Mouse (Mus musculus) MEL (cell line): ENCODE measurements around the gene Gm20388. TPM values are rescaled to one million over a fixed set of nuclear protein-coding genes. Genes with fewer than 3 reads are reported as not detected.

Source experiments
- DNase-seq: peaks from one replicate; pipeline ENCODE4 v3.0.0; 2011; ENCODE audit warnings: low read depth, low spot score
- H3K27ac ChIP-seq: 2 replicates; pipeline ENCODE4 v1.5.1; 2012; ENCODE audit warnings: low read depth, mild to moderate bottlenecking, control low read depth, low read length, moderate library complexity; ENCODE audit not compliant: control insufficient read depth
- H3K27me3 ChIP-seq, 2 experiments: fragments of 150-350 bp in 1 of 2; sonication (generic) in 1 of 2; 2 replicates each; pipeline ENCODE4 v1.6.1; 2012; ENCODE audit warnings: low read length in 2 of 2, mild to moderate bottlenecking in 2 of 2, improper control_type of control experiment in 1 of 2, moderate library complexity in 1 of 2; ENCODE audit not compliant: insufficient read depth in 2 of 2, control insufficient read depth in 1 of 2
- H3K36me3 ChIP-seq, 2 experiments: 2 replicates each; pipeline ENCODE4 v1.6.1; 2012 to 2014; ENCODE audit warnings: low read length in 2 of 2, improper control_type of control experiment in 1 of 2, inconsistent platforms in 1 of 2, mild to moderate bottlenecking in 1 of 2; ENCODE audit not compliant: insufficient read depth in 2 of 2, control insufficient read depth in 1 of 2
- H3K4me1 ChIP-seq, 2 experiments: fragments of 150-350 bp in 1 of 2; sonication (generic) in 1 of 2; 2 replicates each; pipeline ENCODE4 v1.6.1; 2012; ENCODE audit warnings: low read length in 2 of 2, improper control_type of control experiment in 1 of 2, mild to moderate bottlenecking in 1 of 2; ENCODE audit not compliant: insufficient read depth in 2 of 2, control insufficient read depth in 1 of 2
- H3K4me3 ChIP-seq, 2 experiments: fragments of 150-350 bp in 1 of 2; sonication (generic) in 1 of 2; 2 replicates each; pipeline ENCODE4 v1.5.1; 2012; ENCODE audit warnings: low read depth in 2 of 2, low read length in 2 of 2, mild to moderate bottlenecking in 2 of 2, moderate library complexity in 2 of 2, control low read depth in 1 of 2, improper control_type of control experiment in 1 of 2; ENCODE audit not compliant: control insufficient read depth in 1 of 2, insufficient read depth in 1 of 2
- H3K79me2 ChIP-seq: 2 replicates; pipeline ENCODE4 v1.6.1; 2012; ENCODE audit warnings: mild to moderate bottlenecking, low read length, moderate library complexity; ENCODE audit not compliant: control insufficient read depth, poor library complexity, insufficient read depth
- H3K9ac ChIP-seq: 2 replicates; pipeline ENCODE4 v1.6.1; 2012; ENCODE audit warnings: low read depth, mild to moderate bottlenecking, control low read depth, low read length, moderate library complexity; ENCODE audit not compliant: control insufficient read depth, poor library complexity, severe bottlenecking
- H3K9me3 ChIP-seq: fragments of 150-350 bp; sonication (generic); replicated peaks from 2 replicates; pipeline ENCODE4 v1.6.1; 2012; ENCODE audit warnings: mild to moderate bottlenecking, low read length, improper control_type of control experiment, moderate library complexity; ENCODE audit not compliant: insufficient read depth
- BHLHE40 ChIP-seq: IDR thresholded peaks from 2 replicates; pipeline ENCODE4 v1.6.1; 2012; ENCODE audit warnings: low read depth, mild to moderate bottlenecking, inconsistent platforms, low read length, improper control_type of control experiment, borderline replicate concordance
- CHD2 ChIP-seq: IDR thresholded peaks from 2 replicates; pipeline ENCODE4 v1.6.1; 2011; ENCODE audit warnings: low read length, improper control_type of control experiment
- CTCF ChIP-seq, 3 experiments: IDR thresholded peaks in 2 of 3; conservative IDR thresholded peaks in 1 of 3; 2 replicates each; pipeline ENCODE4 v1.5.1; 2011 to 2012; ENCODE audit warnings: low read length in 3 of 3, low read depth in 2 of 3, mild to moderate bottlenecking in 2 of 3, improper control_type of control experiment in 1 of 3, inconsistent platforms in 1 of 3, mixed read lengths in 1 of 3, moderate library complexity in 1 of 3; ENCODE audit not compliant: control insufficient read depth in 1 of 3, insufficient read depth in 1 of 3, poor library complexity in 1 of 3, severe bottlenecking in 1 of 3
- EP300 ChIP-seq, 2 experiments: IDR thresholded peaks; 2 replicates each; pipeline ENCODE4 v1.6.1; 2011; ENCODE audit warnings: improper control_type of control experiment in 2 of 2, low read length in 2 of 2, low read depth in 1 of 2, mild to moderate bottlenecking in 1 of 2
- ETS1 ChIP-seq: IDR thresholded peaks from 2 replicates; pipeline ENCODE4 v1.6.1; 2012; ENCODE audit warnings: low read depth, mild to moderate bottlenecking, inconsistent platforms, low read length, improper control_type of control experiment, moderate library complexity
- GATA1 ChIP-seq: IDR thresholded peaks from 2 replicates; pipeline ENCODE4 v1.6.1; 2011; ENCODE audit warnings: low read depth, low read length, improper control_type of control experiment
- JUND ChIP-seq: IDR thresholded peaks from 2 replicates; pipeline ENCODE4 v1.6.1; 2011; ENCODE audit warnings: low read depth, mild to moderate bottlenecking, improper control_type of control experiment, low read length
- KAT2A ChIP-seq: conservative IDR thresholded peaks from 2 replicates; pipeline ENCODE4 v1.6.1; 2012; ENCODE audit warnings: low read depth, low read length, improper control_type of control experiment, inconsistent platforms
- MAFK ChIP-seq: IDR thresholded peaks from 2 replicates; pipeline ENCODE4 v1.6.1; 2011; ENCODE audit warnings: low read depth, mild to moderate bottlenecking, low read length, improper control_type of control experiment, borderline replicate concordance
- MAX ChIP-seq: IDR thresholded peaks from 2 replicates; pipeline ENCODE4 v1.6.1; 2011; ENCODE audit warnings: low read length, improper control_type of control experiment
- MXI1 ChIP-seq: IDR thresholded peaks from 2 replicates; pipeline ENCODE4 v1.6.1; 2011; ENCODE audit warnings: mild to moderate bottlenecking, low read depth, low read length, improper control_type of control experiment
- MYB ChIP-seq: IDR thresholded peaks from 2 replicates; pipeline ENCODE4 v1.6.1; 2011; ENCODE audit warnings: mild to moderate bottlenecking, low read depth, low read length, improper control_type of control experiment
- MYC ChIP-seq: IDR thresholded peaks from 2 replicates; pipeline ENCODE4 v1.6.1; 2011; ENCODE audit warnings: low read depth, mild to moderate bottlenecking, low read length, improper control_type of control experiment, moderate library complexity
- NRF1 ChIP-seq: IDR thresholded peaks from 2 replicates; pipeline ENCODE4 v1.6.1; 2014; ENCODE audit warnings: low read depth, mild to moderate bottlenecking, inconsistent platforms, low read length, improper control_type of control experiment, moderate library complexity; ENCODE audit not compliant: poor library complexity, insufficient read depth, severe bottlenecking
- POLR2A ChIP-seq, 2 experiments: IDR thresholded peaks; 2 replicates each; pipeline ENCODE4 v1.6.1; 2011 to 2012; ENCODE audit warnings: low read length in 2 of 2, mild to moderate bottlenecking in 2 of 2, control low read depth in 1 of 2, improper control_type of control experiment in 1 of 2, low read depth in 1 of 2, moderate library complexity in 1 of 2; ENCODE audit not compliant: control insufficient read depth in 1 of 2, insufficient read depth in 1 of 2, poor library complexity in 1 of 2
- POLR2AphosphoS2 ChIP-seq: IDR thresholded peaks from 2 replicates; pipeline ENCODE4 v1.6.1; 2011; ENCODE audit warnings: low read length, improper control_type of control experiment
- POLR2AphosphoS5 ChIP-seq: IDR thresholded peaks from 2 replicates; pipeline ENCODE4 v1.6.1; 2012; ENCODE audit warnings: low read depth, borderline replicate concordance, mild to moderate bottlenecking, inconsistent platforms, low read length, moderate library complexity, mixed read lengths
- RAD21 ChIP-seq: IDR thresholded peaks from 2 replicates; pipeline ENCODE4 v1.6.1; 2011; ENCODE audit warnings: mild to moderate bottlenecking, low read depth, low read length, improper control_type of control experiment
- RCOR1 ChIP-seq: IDR thresholded peaks from 2 replicates; pipeline ENCODE4 v1.6.1; 2012; ENCODE audit warnings: low read depth, mild to moderate bottlenecking, inconsistent platforms, low read length, improper control_type of control experiment
- SIN3A ChIP-seq: IDR thresholded peaks from 2 replicates; pipeline ENCODE4 v1.6.1; 2012; ENCODE audit warnings: low read length, improper control_type of control experiment, inconsistent platforms
- TBP ChIP-seq: IDR thresholded peaks from 2 replicates; pipeline ENCODE4 v1.8.0; 2011; ENCODE audit warnings: low read depth, low read length, improper control_type of control experiment
- UBTF ChIP-seq: IDR thresholded peaks from 2 replicates; pipeline ENCODE4 v1.6.1; 2012; ENCODE audit warnings: low read depth, mild to moderate bottlenecking, inconsistent platforms, low read length, improper control_type of control experiment, moderate library complexity, borderline replicate concordance; ENCODE audit not compliant: insufficient read depth
- USF2 ChIP-seq, 2 experiments: IDR thresholded peaks; 2 replicates each; pipeline ENCODE4 v1.6.1; 2011 to 2012; ENCODE audit warnings: improper control_type of control experiment in 2 of 2, low read length in 2 of 2, borderline replicate concordance in 1 of 2, inconsistent platforms in 1 of 2, low read depth in 1 of 2, mild to moderate bottlenecking in 1 of 2; ENCODE audit not compliant: insufficient read depth in 1 of 2
- ZC3H11A ChIP-seq: IDR thresholded peaks from 2 replicates; pipeline ENCODE4 v1.6.1; 2012; ENCODE audit warnings: low read depth, mild to moderate bottlenecking, inconsistent platforms, low read length, improper control_type of control experiment
- ZMIZ1 ChIP-seq: IDR thresholded peaks from 2 replicates; pipeline ENCODE4 v1.6.1; 2012; ENCODE audit warnings: low read depth, mild to moderate bottlenecking, inconsistent platforms, low read length, improper control_type of control experiment, moderate library complexity
- polyA plus RNA-seq, 2 experiments: library from polyadenylated mRNA; stranded (reverse) in 1 of 2; unstranded in 1 of 2; fragments of >175 nt in 1 of 2; fragments of >200 nt in 1 of 2; gene quantifications; 2 replicates each; pipeline versions ENCODE4 v1.2.1 to v1.2.4; 2012; ENCODE audit warnings: low replicate concordance in 2 of 2, low read depth in 1 of 2; ENCODE audit not compliant: insufficient read length in 2 of 2, insufficient read depth in 1 of 2, missing spikeins in 1 of 2
- total RNA-seq: library from RNA; depleted of rRNA; stranded (reverse); fragments of 300-350 nt; gene quantifications from 2 replicates; pipeline ENCODE4 v1.2.3, GENCODE M21; 2012

Gene Gm20388
- total and polyA plus RNA-seq, 3 experiments, result 11.1 to 17.8 TPM; not detected in 1

- H3K36me3 ChIP-seq, result peaks cover 0 to 6% of the 10 kb centered on the region in 2 experiments; a peak in 3 of 4 replicates
- no peaks in the 10 kb centered on the region for H3K9me3 ChIP-seq
- H3K79me2 ChIP-seq, result peaks cover 51% of the 10 kb centered on the region
- H3K4me3 ChIP-seq, result no peak overlapping the region
- peaks cover 0 to 7% of the 10 kb centered on the region in 2 experiments; a peak in 3 of 4 replicates for H3K4me1 ChIP-seq
- H3K9ac ChIP-seq, result no peak overlapping the region; the same call in 1 of the 2 replicates
- DNase-seq, result no peak
- TF ChIP-seq NRF1 (no peak), ZC3H11A (no peak), MYB (no peak), UBTF (no peak), CHD2 (no peak), MYC (no peak), GATA1 (no peak), MAFK (no peak), POLR2A (IDR thresholded peaks at IDR 0.05; ENCODE audit: control insufficient read depth in 1 of 2, insufficient read depth in 1 of 2, low read depth in 1 of 2, low read length in 2 of 2, poor library complexity in 1 of 2) (no peak), POLR2AphosphoS2 (no peak), RAD21 (no peak), USF2 (IDR thresholded peaks at IDR 0.05; ENCODE audit: borderline replicate concordance in 1 of 2, insufficient read depth in 1 of 2, low read depth in 1 of 2, low read length in 2 of 2) (no peak), TBP (no peak), CTCF (IDR thresholded peaks at IDR 0.05 in 2 of 3, conservative IDR thresholded peaks at IDR 0.05 in 1 of 3; ENCODE audit: control insufficient read depth in 1 of 3, insufficient read depth in 1 of 3, low read depth in 2 of 3, low read length in 3 of 3, poor library complexity in 1 of 3, severe bottlenecking in 1 of 3) (no peak), KAT2A (no peak)
- no peaks in the 10 kb centered on the region for H3K27me3 ChIP-seq
- no peak overlapping the region for H3K27ac ChIP-seq
These were observed 1211.7 kb downstream of the Gm20388 start for GRCm38 (mm10) chr8:121122368-121122767.

- no peak overlapping the region for H3K27ac ChIP-seq
- H3K9me3 ChIP-seq, result no peaks in the 10 kb centered on the region
These were observed 1212.5 kb downstream of the Gm20388 start for GRCm38 (mm10) chr8:121123113-121123512.

More at GRCm38 (mm10) chr8:121123113-121123512, 1212.5 kb downstream of the Gm20388 start:
- no peak for DNase-seq
- TF ChIP-seq RCOR1 (no peak), ZC3H11A (no peak), POLR2A (IDR thresholded peaks at IDR 0.05; ENCODE audit: control insufficient read depth in 1 of 2, insufficient read depth in 1 of 2, low read depth in 1 of 2, low read length in 2 of 2, poor library complexity in 1 of 2) (no peak), MYB (no peak), MXI1 (no peak), SIN3A (no peak), NRF1 (no peak), POLR2AphosphoS5 (no peak), JUND (no peak), ETS1 (no peak), MAX (no peak), BHLHE40 (no peak), CTCF (IDR thresholded peaks at IDR 0.05 in 2 of 3, conservative IDR thresholded peaks at IDR 0.05 in 1 of 3; ENCODE audit: control insufficient read depth in 1 of 3, insufficient read depth in 1 of 3, low read depth in 2 of 3, low read length in 3 of 3, poor library complexity in 1 of 3, severe bottlenecking in 1 of 3) (no peak), ZMIZ1 (no peak), CHD2 (no peak), EP300 (IDR thresholded peaks at IDR 0.05; ENCODE audit: low read depth in 1 of 2, low read length in 2 of 2) (no peak)
- Histone ChIP-seq H3K4me1 (peaks cover 0 to 7% of the 10 kb centered on the region in 2 experiments; a peak in 3 of 4 replicates), H3K27me3 (no peaks in the 10 kb centered on the region), H3K36me3 (peaks cover 0 to 6% of the 10 kb centered on the region in 2 experiments; a peak in 3 of 4 replicates), H3K9ac (no peak overlapping the region), H3K4me3 (no peak overlapping the region), H3K79me2 (peaks cover 44% of the 10 kb centered on the region)
